Mouse (Mus musculus) layer of hippocampus, postnatal 10 days (tissue): ENCODE results near the gene Sema5b. TPM values are rescaled to one million over a fixed set of nuclear protein-coding genes. Genes with fewer than 3 reads are reported as not detected.

Experiments
- DNase-seq, 2 experiments: peaks; one replicate each; pipeline ENCODE4 v3.0.0; 2021; ENCODE audit warnings: low spot score in 2 of 2
- long read RNA-seq: library from polyadenylated mRNA; stranded (forward); transcript quantifications from one replicate; pipeline ENCODE4 v2.0.0, GENCODE M21; 2023
- total RNA-seq, 2 experiments: library from RNA; stranded (reverse); gene quantifications; 2 replicates each; pipeline ENCODE4 v1.2.3; 2021

Sema5b gene
- 10 to 100 TPM; 29.4 to 30.9 TPM for total RNA-seq
- long read RNA-seq, full-length matches to known transcripts, result 8 of 11 reads
- long read RNA-seq, partial matches to known transcripts, result 1 of 11 reads
- long read RNA-seq, other reads (novel, unspliced or antisense), result 2 of 11 reads

DNA sequence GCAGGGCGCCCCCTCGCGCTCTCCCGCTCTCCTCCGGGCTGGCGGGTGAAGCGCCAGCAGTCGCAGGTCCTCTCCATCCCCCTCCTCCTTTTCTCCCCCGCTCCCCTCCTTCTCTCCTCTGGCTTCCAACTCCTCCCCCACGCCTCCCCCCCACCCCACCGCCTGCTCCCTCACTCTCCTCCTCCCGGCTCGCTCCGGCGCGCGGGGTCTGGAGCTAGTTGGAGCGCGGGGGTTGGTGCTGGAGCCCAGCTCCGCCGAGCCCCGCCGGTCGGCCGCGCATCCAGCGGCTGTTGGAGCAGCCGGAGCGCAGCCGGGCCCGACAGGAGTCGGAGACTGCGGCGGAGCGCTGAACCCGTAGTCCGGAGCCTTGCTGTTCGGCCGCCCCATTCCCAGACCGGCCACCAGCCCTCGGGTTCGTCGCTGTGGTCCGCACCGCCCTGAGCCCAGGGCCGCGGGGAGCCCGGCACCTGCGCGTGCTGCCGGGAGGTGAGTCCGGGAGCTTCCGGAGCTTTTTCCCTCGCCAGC lies at the start of gene Sema5b:
Gene Sema5b, plus strand, starts transcription at position 29 of the 525 bp plus-strand sequence.
- peak; percentile 67 to 78 for DNase-seq

DNA sequence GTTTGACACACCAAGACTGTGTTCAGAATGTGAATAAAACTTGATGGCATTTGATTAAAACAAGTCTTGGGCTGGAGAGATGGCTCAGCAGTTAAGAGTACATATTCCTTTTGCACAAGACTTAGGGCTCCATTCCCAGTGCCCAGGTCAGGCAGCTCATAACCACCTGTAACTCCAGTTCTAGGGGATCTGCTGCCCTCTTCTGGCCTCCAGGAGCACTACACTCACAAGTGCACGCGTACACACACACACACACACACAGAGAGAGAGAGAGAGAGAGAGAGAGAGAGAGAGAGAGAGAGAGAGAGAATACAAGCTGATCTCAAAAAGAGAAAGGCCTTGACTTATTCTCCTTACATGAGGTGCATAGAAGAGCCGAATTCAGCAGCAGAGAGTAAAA lies 40.6 kb upstream of the Sema5b start:
- no peak for DNase-seq

DNA sequence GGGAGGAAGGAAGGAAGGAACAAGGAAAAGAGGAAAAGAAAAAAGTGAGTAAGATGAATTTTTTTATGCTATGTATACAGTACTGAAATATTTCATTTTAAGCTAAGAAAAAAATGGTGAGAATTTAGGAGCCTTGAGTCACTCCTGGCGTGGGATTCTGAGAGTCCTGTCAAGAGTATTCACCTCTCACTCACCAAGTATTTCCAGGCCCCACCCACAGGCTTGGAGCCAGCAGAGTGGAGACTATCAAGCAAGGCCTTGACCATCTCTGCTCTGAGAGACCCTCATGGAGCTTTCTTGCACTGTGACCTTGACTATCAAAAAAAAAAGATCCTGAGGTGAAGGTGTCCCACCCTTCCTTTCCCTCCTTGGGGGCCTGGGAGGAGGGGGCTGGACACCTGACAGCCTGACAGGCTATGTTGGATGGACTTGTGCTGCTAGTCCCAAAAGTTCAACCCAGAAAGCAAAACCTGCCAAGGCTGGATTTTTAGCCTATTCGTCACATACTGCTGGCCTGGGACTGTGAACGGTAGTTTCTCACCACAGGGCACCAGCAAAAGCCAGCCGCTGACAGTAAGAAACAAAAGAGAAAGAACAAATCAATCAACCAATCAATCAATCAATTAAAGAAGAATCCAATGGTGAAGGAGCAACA lies 39.7 kb upstream of the Sema5b start:
- DNase-seq, result no peak

DNA sequence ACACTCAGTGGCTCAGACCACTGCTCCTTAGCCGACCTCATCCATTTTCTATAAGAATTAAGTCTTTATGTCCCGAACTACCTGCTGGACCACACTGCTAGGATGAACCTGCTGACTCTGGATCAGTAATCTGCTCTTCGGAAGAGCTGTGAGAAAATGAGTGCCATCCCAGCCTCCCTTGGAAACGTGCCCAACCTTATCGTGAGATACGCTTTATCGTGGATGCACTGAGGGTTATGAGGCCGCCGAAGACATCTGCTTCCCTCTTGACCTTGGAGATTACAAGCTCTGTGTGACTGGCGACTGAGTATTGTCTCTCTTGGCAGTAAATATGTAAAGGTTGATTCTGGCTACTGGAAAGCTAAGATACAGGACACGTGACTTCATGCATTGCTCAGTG lies 38.5 kb upstream of the Sema5b start:
- no peak for DNase-seq

DNA sequence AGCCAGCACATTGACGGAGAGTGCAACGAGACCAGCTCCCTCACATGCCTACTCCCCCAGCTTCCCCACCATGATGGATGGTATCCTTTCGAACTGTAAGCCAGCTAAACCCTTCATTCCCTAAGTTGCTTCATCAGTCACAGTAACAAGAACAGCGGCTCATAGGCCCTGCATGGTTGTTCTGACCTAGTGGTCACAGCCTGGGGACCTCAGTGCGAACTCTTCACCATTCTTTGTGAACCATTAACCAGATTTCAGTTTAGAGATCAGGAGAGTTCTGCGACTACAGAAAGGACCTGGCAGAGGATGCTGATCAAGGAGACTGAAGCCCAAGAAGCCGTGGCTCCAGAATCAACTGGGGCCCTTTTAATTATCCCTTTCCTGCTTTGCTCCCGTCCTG lies 36.7 kb upstream of the Sema5b start:
- no peak for DNase-seq

DNA sequence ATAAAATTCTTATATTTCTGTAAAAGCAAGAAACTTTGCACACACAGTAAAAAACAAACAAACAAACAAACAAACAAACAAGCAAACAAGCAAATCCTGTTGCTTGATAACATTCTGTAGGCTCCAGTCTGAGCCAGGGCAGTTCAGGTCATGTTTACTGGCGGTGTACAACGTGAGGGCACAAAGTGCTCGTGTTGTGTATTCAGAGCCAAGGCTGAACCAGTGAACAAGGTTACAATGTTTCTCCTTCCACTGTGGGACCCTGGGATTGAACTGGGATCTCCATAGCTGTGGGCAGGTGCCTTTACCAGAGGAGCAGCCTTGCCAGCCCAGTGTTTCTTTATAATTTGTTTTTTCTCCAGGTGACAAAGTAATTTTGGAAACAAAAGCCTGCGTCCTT lies 35.2 kb upstream of the Sema5b start:
- no peak for DNase-seq

DNA sequence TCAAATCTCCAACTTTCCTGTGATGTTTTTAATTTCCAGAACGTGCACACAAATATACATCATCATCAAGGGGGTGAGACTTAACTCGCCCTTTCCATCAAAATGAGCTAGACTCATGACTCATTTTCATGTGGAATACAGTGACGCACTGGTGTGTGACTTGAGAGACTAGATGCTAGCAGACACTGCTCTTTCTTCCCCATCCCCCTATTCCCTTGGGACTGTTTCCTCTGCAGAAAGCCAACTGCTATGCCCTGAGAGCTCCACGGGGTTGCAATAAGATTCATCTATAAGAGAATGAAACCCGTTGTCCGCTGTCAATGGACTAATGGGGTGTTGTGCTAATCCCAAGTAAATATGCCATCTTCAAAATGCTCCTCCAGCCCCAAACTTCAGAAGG lies 32.4 kb upstream of the Sema5b start:
- no peak for DNase-seq

DNA sequence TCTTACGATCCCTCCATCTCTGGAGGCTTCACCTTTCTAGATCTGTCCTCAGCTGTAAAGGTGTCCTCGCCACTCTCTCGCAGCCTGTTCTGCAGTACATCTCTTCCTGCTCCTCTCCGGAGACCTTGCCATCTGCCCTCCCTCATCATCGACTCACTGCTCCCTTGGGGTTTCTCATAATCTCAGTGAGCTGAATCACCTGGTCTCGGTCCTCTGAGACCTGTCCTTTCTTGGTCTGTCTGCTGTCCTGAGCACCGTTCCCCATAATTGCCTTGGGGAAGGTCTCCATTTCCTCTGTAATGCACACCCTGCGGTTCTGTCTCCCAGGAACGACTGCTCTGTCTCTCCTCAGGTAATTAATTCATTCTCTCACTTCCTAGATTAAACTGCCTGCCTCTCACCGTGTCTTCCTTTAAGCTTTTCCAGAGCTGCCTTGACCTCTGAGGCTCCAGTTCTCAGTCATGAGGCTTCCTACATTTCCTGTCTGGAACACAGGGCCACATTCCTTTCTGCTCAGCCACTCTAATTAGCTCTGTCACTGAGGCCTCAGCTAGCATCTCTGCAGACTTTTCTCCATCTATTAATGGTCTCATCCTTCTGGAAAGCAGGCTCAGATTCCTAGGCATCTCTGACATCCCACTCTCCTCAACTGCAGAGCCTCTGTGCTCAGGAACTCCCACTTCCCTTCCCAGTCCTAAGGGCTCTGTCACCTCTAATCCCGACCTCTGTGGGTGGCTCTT lies 31.4 kb upstream of the Sema5b start:
- no peak for DNase-seq

DNA sequence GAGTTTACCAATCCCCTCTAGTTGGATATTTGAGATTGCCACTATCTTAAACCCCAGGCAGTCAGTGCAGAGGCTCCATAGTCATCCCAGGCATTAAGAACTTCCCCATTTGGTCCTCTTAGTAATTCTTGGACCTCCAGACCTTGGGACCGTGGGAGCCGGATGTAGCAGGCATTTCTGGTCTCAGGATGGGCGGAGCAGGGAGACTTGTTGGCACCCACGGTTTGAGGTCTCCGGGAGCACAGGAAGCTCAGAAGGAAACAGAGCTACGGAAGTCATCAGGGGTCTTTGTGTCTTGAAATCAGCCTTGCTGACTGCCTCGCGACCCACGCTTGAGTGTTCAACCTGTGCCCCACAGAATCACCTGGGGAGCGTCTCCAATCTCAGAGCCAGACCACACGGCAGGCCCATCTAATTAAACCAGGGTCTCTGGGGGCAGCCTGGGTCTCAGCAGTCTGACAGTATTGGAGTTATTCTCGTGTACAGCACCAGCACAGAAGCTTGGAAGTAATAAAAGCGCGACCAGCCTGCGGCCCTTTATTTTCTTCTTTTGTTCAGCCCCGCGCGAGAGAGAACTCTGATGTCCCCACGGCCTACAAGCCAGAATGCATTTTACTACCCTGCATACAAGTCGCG lies 24.9 kb upstream of the Sema5b start:
- DNase-seq, result no peak

DNA sequence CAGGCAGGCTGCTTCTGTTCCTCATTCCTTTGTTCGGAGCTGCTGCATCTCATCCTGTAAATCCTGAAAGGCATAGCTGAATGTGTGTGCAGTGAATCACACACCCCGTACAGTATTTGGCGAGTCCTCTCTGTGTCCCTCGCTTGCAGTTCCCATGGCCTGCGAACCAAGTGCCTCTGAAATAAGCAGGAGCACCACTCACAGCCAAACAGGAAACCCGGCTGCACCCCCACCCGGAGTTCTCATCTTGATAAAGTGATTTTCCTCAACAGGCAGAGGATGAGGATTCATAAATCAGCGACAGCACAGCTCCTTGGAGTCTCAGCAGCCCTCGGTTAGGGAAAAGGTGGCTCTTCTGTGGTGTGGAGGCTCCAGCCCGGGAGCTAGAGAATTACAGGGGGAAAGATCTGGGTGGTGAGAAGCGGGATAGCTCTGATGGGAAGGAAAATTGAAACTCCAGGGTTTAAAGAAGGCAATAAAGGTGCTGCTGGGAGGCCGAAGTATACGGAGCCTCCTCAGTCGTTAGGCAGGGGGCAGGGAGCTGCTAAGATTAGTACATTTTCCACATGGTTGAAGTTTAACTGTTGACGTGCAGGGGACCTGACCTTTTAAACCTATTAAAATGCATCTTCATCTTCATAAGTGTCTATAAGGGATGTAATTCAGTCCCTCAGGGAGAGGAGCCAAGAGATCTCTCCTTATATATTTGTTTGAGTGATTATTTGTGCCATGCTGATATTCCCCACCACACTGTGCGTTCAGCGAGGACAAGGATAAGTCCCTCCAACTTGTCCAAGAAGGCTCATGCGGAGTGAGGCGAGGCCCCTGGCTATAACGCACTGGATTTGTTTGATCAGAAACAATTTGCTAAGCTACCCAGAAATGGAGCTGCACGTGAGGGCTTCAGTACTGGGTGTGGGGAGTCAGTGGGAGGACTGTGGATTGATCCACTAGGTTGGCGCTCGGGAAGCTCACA lies 22.7 kb upstream of the Sema5b start:
- DNase-seq, result no peak

DNA sequence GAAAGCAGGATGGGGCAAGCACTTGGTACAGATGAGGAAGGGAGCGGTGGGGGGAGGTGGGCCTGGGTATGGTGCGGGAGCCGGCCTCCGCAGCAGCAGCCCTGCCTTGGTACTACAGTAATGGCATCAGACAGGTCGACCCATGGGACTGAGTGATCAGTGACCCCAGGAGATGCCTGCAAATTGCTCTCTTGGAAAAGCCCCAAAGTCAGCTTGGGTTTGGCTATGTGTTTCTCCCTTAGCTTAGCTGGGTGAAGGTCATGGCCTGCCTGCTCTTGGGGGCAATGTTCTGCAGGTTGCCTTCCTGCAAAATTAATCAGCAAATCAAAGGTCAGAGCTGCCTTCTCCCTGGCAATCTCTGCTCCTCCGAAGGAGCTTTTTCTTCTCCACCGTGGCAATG lies 21.7 kb upstream of the Sema5b start:
- DNase-seq, result no peak

DNA sequence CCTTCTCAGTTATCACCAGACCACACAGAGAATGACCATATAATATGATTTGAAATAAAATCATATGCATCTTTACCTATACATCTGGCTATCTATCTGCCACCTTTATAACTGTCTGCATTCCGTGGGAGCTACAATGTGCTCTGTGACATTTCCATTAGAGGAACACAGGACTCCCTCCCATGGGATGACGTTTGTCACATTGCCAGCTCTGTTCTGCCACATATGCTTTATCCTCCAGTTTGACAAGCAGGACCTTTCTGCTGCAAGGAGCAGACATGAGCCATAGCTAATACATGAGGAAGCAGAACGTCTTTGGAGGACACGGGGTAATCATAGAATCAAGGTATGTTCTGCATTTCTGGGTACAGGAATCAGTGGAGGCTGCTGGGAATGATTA lies 16.7 kb upstream of the Sema5b start:
- no peak for DNase-seq

DNA sequence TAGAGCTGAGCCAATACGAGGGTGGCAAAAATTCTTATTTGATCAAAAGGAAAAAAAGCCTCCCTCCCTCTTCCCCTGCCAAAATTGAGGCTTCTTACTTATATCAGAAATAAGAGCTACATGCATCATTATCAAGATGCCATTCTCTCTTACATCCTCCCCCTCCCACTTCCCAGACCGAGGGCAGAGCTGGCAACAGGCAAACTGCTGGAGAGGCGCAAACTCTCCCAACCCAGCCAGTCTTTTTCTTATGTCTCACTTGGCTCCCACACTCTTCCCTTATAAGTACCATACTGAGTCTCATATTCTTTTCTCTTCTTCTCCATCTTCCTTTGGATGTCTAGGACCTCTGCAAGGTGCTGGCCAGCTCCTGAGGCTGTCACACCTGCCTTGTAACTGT lies 6.3 kb upstream of the Sema5b start:
- DNase-seq, result no peak

DNA sequence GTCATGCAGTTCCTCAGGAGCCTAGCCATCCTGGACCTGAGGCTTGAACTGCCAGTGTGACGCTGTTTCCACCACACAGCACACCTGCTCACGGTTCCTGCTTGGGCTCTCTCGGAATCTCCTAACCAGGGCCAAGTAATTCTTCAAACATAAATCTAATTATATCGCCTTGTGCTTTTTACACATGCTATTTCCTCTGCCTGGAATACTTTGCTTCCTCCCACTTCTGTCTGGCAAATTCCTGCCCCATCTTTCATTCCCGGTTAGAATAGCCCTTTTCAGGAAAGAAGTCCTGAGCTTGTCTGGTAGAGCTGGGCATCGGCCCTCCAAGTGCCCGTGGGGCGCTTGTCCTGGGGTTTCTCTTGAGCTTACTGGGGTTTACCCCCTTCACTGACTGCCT lies 3.3 kb upstream of the Sema5b start:
- DNase-seq, result no peak

DNA sequence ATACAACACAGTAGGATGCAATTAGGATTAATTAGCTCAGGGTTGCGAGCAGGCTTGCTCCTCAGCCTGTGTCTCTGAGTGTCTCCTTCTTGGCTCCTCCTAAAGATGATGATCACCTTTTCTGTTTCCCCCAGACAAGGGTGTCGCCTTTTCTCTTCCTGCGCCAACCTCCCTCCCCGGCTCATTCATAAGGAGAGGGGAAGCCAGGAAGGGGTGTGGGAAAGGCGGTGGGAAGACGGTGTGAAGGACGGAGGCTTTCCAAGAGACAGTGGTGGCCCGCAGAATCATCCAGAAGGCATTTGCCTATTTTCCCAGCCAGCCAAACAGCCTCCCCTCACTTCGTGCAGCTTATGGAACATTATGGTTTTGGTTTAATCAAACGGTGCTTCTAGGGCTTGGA lies 1.9 kb upstream of the Sema5b start:
- no peak for DNase-seq

DNA sequence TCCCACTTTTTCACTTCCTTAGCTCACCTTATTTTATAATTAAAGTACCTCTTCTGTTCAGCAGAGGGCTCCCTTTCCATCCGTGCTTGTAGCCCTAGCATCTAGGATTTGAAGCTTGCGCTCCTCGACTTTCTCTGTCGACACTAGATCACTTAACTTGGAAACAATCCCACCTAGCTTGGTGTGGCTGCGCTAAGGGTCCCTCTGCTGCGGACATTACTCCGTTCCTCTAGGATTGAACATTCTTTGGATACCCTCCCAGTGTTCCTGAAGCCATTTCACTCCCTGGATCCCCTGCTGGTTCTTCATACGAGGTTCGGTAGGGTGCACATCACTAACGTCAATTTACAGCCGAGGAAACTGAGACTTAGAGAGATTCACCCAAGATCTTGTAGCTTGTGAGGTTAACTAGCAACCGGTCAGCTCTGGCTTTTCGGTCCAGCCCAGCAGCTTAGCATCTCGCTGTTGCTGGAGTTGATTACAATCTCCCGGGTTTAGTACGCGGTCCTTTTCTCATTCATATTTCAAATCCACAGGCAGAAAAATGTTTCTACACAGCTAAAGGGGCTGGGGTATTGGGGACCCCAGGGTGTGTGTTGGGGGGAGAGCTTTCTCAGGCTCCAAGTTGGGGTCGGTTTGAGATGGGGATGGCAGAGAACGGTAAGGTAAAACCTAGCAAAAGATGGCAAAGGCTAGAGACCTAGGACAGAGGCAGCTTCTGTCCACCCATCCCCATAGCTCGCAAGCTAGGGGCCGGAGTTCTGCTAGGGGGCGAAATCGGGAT lies 420 bp upstream of the Sema5b start:
- peak; percentile 30 to 57 for DNase-seq

DNA sequence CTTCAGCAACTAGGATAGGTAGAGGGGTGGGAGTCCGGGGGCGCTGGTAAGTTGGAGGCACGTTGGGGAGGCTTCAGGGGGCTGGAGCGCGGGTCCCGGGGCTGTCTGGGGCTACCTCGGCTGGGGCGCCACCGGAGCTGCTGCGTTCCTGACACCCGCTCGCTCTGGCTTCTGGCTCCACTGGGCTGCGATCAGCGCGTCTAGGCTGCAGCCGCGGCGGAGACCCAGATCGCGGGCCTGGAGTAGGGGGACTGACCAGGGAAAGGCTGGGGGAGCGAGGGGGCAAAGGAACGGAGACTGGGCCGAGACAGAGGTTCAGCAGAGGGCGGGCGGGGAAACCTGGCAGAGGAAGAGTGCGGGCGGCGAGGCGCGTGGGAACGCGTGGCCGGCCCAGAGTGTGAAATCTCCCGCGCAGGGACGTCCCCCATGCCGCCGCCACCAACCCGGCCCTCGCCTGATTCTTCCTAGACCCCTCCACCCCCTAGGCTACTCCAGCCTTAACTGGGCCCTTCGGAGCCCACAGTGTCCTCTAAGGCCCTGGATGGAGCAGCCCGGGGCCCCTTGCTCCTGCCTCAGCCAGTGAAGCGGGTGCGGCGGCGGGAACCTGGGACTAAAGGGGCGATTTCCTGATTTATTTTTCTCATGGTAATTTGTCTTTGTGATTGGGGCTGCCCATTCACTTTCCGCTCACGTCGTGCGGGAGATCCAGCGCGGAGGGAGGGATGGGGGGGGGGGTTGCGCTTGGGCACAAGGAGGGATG lies 896 bp downstream of the Sema5b start:
- peak; percentile 47 to 54 for DNase-seq

DNA sequence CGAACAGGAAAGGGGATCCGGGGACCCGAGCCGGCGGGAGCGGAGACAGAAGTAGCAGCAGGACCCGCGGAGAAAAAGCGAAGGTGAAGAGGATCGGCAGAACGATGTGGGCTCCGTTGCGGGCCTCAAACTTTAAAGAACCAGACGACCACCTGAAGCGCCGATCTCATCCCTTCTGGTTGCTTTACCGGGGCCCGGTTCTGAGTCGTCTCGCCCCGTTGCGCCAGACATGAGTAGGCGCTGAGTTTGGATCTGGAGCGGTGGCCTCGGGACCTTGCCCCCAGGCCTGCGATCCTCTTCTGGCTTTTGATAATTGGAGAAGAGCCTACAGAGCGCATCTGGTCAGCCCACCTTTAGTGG lies 1.5 kb downstream of the Sema5b start:
- no peak for DNase-seq

DNA sequence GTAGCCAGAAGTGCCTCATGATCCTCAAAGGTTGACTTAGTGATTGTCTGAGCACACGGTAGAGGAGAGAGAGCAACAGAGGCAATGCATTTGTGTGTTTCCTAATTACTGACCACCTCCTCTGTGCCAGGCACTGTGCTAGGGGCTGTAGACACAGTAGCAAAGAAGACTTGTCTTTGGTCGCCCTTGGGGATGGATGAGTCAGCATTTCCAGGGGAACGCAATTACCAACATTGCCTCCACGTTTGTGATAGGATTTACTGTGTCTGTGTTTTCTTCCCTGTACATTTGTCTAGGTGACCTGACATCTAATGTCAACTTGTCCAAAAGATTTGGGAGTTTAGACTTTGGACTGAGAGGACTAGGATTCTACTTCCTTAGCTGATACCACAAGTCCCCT lies 4.8 kb downstream of the Sema5b start:
- DNase-seq, result no peak
